Mouse (Mus musculus) lung, adult 2 months (tissue): Measurements from ENCODE around the gene Itgb8.

Experiments
- CTCF ChIP-seq: fragments of 200-500 bp; IDR thresholded peaks from 2 replicates; pipeline ENCODE4 v1.5.1; 2011; ENCODE audit warnings: mild to moderate bottlenecking, low read length, control low read depth; ENCODE audit not compliant: insufficient read depth
- POLR2A ChIP-seq: fragments of 200-500 bp; IDR thresholded peaks from 2 replicates; pipeline ENCODE4 v1.6.1; 2011; ENCODE audit warnings: low read depth, mild to moderate bottlenecking, control low read depth, low read length, borderline replicate concordance; ENCODE audit errors: extremely low read depth

DNA sequence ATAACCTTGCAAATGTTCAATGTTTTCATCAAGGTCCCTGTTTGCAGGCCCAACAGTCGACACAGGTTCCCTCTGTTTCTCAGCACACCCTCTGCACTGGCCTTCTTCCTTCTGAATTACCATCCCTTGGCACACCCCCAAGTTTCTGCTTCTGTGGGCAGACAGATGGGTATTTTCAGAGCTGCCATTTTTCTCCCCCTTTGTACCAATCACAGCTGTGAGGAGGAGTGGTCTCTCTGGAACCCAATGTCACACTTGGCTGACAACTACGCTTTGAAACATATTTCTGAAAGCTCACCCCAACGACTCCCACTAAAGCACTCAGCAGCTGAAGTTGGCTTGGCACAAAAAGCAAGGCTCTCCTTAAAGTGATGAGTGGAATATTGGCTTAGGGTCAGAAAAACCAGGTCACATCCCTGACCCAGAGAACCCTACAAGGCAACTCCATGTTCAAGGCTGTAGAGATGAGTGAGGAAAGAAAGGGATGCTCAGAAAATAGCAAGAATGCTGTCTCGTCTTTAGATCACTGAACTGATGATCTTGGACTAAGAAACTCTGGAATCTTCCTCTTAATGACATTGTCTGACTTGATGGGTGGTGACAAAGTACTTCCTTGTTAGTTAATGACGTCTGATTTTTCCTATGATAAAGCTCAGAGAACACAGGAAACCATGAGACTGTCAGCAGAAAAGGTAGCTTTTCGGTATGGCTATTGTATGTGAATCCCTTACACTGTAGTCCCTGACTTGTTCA lies 31.7 kb downstream of the Itgb8 start:
- TF ChIP-seq CTCF (no peak), POLR2A (no peak)
